Mouse (Mus musculus) layer of hippocampus, postnatal 10 days (tissue): ENCODE measurements around the gene Rad17. TPM values are rescaled to one million over a fixed set of nuclear protein-coding genes. Genes with fewer than 3 reads are reported as not detected.

ENCODE experiments used
- DNase-seq, 2 experiments: peaks; one replicate each; pipeline ENCODE4 v3.0.0; 2021; ENCODE audit warnings: low spot score in 2 of 2
- total RNA-seq, 2 experiments: library from RNA; stranded (reverse); gene quantifications; 2 replicates each; pipeline ENCODE4 v1.2.3; 2021

Rad17 gene
- total RNA-seq, 2 experiments from 2014 or later: 13.6 to 13.9 TPM

GRCm38 (mm10) chr13:100570713-100571112 is 80.1 kb downstream of the Rad17 start:
- no peak for DNase-seq

- no peak for DNase-seq
Observed at GRCm38 (mm10) chr13:100568359-100568758, 82.5 kb downstream of the Rad17 start.

Other genes with a start within 250 kb of the Rad17 start
- gene Naip1, start 198.2 kb downstream of the Rad17 start, total RNA-seq: under 1 TPM; 0.18 to 0.27 TPM
- 10 to 100 TPM; 40.2 to 49.9 TPM for gene Gtf2h2, start 158.5 kb downstream of the Rad17 start, total RNA-seq
- gene Ocln, start 98.3 kb downstream of the Rad17 start, total RNA-seq: 10 to 100 TPM; 14.7 to 15.8 TPM
- gene Marveld2, start 34.1 kb downstream of the Rad17 start, total RNA-seq: 1 to 10 TPM; 1.9 to 2.8 TPM
- 100 to 1,000 TPM in 1 of 2 experiments, 10 to 100 TPM in 1; 93.8 to 114 TPM for gene Ak6, start 72 bp downstream of the Rad17 start, total RNA-seq
- gene Taf9, start 528 bp upstream of the Rad17 start, total RNA-seq: 10 to 100 TPM; 24.1 to 32.1 TPM
- gene Ccdc125, start 18.7 kb upstream of the Rad17 start, total RNA-seq: 1 to 10 TPM in 1 of 2 experiments, under 1 TPM in 1; 0.54 to 1.2 TPM
- gene Cdk7, start 79.9 kb upstream of the Rad17 start, total RNA-seq: 10 to 100 TPM; 33.7 to 34.7 TPM
- gene Mrps36, start 93.6 kb upstream of the Rad17 start, total RNA-seq: 10 to 100 TPM; 59.0 to 60.2 TPM
- 1 to 10 TPM; 2.4 TPM for gene Cenph, start 124.8 kb upstream of the Rad17 start, total RNA-seq
- gene Ccnb1, start 135.5 kb upstream of the Rad17 start, total RNA-seq: 1 to 10 TPM; 5.2 to 7.0 TPM
- gene Slc30a5, start 182.4 kb upstream of the Rad17 start, total RNA-seq: 10 to 100 TPM; 32.7 to 38.1 TPM